Mouse (Mus musculus) myocyte (in vitro differentiated cells): Measurements from ENCODE around the gene Grin2c. TPM values are rescaled to one million over a fixed set of nuclear protein-coding genes. Genes with fewer than 3 reads are reported as not detected.

ENCODE experiments used
- H3K27me3 ChIP-seq: one replicate; pipeline ENCODE4 v1.6.1; 2011; ENCODE audit not compliant: control insufficient read depth, insufficient read depth, insufficient read length
- H3K36me3 ChIP-seq: one replicate; pipeline ENCODE4 v1.6.1; 2011; ENCODE audit not compliant: control insufficient read depth, insufficient read depth
- H3K4me2 ChIP-seq: one replicate; pipeline ENCODE4 v1.6.1; 2011; ENCODE audit warnings: low read depth, control low read depth
- H3K4me3 ChIP-seq: one replicate; pipeline ENCODE4 v1.5.1; 2011; ENCODE audit warnings: mild to moderate bottlenecking, control low read depth, moderate library complexity
- H3K79me2 ChIP-seq: one replicate; pipeline ENCODE4 v1.6.1; 2011; ENCODE audit not compliant: control insufficient read depth, insufficient read depth
- H3ac ChIP-seq: one replicate; pipeline ENCODE4 v1.6.1; 2011; ENCODE audit not compliant: control insufficient read depth, insufficient read length
- CEBPB ChIP-seq: IDR thresholded peaks from 2 replicates; pipeline ENCODE4 v1.6.1; 2011; ENCODE audit warnings: mild to moderate bottlenecking, moderate library complexity; ENCODE audit not compliant: poor library complexity, insufficient read depth, severe bottlenecking
- E2F4 ChIP-seq: IDR thresholded peaks from one replicate; pipeline ENCODE4 v1.6.1; 2011; ENCODE audit warnings: mild to moderate bottlenecking, control low read depth, moderate library complexity; ENCODE audit not compliant: insufficient read depth
- MAX ChIP-seq: IDR thresholded peaks from one replicate; pipeline ENCODE4 v1.6.1; 2011; ENCODE audit warnings: low read depth, mild to moderate bottlenecking, control low read depth
- MYOD1 ChIP-seq, 3 experiments: IDR thresholded peaks; one replicate each; pipeline ENCODE4 v1.6.1; 2011; ENCODE audit warnings: control low read depth in 2 of 3, low read depth in 2 of 3, mild to moderate bottlenecking in 2 of 3, moderate library complexity in 1 of 3; ENCODE audit not compliant: insufficient read length in 2 of 3, control insufficient read depth in 1 of 3
- MYOG ChIP-seq, 3 experiments: IDR thresholded peaks; one replicate each; pipeline ENCODE4 v1.6.1; 2011; ENCODE audit warnings: control low read depth in 2 of 3, low read depth in 2 of 3, mild to moderate bottlenecking in 2 of 3; ENCODE audit not compliant: insufficient read length in 2 of 3, control insufficient read depth in 1 of 3, insufficient read depth in 1 of 3
- POLR2A ChIP-seq: IDR thresholded peaks from one replicate; pipeline ENCODE4 v1.6.1; 2011; ENCODE audit warnings: low read depth, mild to moderate bottlenecking, control low read depth, moderate library complexity; ENCODE audit not compliant: insufficient read length
- POLR2AphosphoS2 ChIP-seq: IDR thresholded peaks from one replicate; pipeline ENCODE4 v1.6.1; 2011; ENCODE audit warnings: low read depth, control low read depth; ENCODE audit not compliant: insufficient read length
- REST ChIP-seq: IDR thresholded peaks from one replicate; pipeline ENCODE4 v1.6.1; 2011; ENCODE audit warnings: mild to moderate bottlenecking, control low read depth, moderate library complexity; ENCODE audit not compliant: insufficient read depth, insufficient read length
- SRF ChIP-seq: IDR thresholded peaks from one replicate; pipeline ENCODE4 v1.6.1; 2011; ENCODE audit warnings: low read depth; ENCODE audit not compliant: control insufficient read depth, insufficient read length
- TCF12 ChIP-seq: IDR thresholded peaks from one replicate; pipeline ENCODE4 v1.6.1; 2011; ENCODE audit warnings: mild to moderate bottlenecking, control low read depth; ENCODE audit not compliant: poor library complexity, insufficient read depth, severe bottlenecking
- TCF3 ChIP-seq: IDR thresholded peaks from one replicate; pipeline ENCODE4 v1.6.1; 2011; ENCODE audit warnings: low read depth, control low read depth; ENCODE audit not compliant: insufficient read length
- USF1 ChIP-seq: IDR thresholded peaks from one replicate; pipeline ENCODE4 v1.6.1; 2011; ENCODE audit warnings: low read depth, mild to moderate bottlenecking, control low read depth, moderate library complexity
- polyA plus RNA-seq: library from polyadenylated mRNA; unstranded; fragments of >200 nt; fragmentation: generic; extraction: Trizol; gene quantifications from one replicate; pipeline ENCODE4 v1.2.1, GENCODE M21; 2012; ENCODE audit warnings: missing spikeins

Gene Grin2c
- polyA plus RNA-seq, 1 experiment = not detected

GRCm38 (mm10) chr11:115279726-115280125 lies 12.7 kb upstream of the Grin2c start:
- TF ChIP-seq MAX (no peak), TCF12 (no peak), POLR2A (no peak), REST (no peak), TCF3 (no peak), SRF (no peak), POLR2AphosphoS2 (no peak)
- peak overlapping the region; percentile 33 for H3K4me2 ChIP-seq
- no peaks in the 10 kb centered on the region for H3K79me2 ChIP-seq
- H3K4me3 ChIP-seq = no peak overlapping the region
- H3ac ChIP-seq = no peak overlapping the region
- no peaks in the 10 kb centered on the region for H3K36me3 ChIP-seq
- no peaks in the 10 kb centered on the region for H3K27me3 ChIP-seq

GRCm38 (mm10) chr11:115278176-115278575 lies 11.1 kb upstream of the Grin2c start:
- no peak for TF ChIP-seq SRF
- no peak for TF ChIP-seq TCF3
- TF ChIP-seq REST = no peak
- TF ChIP-seq MYOD1 (IDR thresholded peaks at IDR 0.05; ENCODE audit: control insufficient read depth in 1 of 3, insufficient read length in 2 of 3, low read depth in 2 of 3) = no peak
- no peak for TF ChIP-seq POLR2AphosphoS2
- TF ChIP-seq POLR2A = no peak
- no peak for TF ChIP-seq TCF12
- TF ChIP-seq CEBPB = no peak
- TF ChIP-seq MYOG (IDR thresholded peaks at IDR 0.05; ENCODE audit: control insufficient read depth in 1 of 3, insufficient read depth in 1 of 3, insufficient read length in 2 of 3, low read depth in 2 of 3) = no peak
- TF ChIP-seq USF1 = no peak
- TF ChIP-seq E2F4 = no peak
- TF ChIP-seq MAX = no peak
- Histone ChIP-seq H3ac (no peak overlapping the region), H3K27me3 (no peaks in the 10 kb centered on the region), H3K4me2 (peak overlapping the region; percentile 98), H3K36me3 (no peaks in the 10 kb centered on the region), H3K79me2 (no peaks in the 10 kb centered on the region), H3K4me3 (peak overlapping the region; percentile 62)

- Histone ChIP-seq H3K79me2 (no peaks in the 10 kb centered on the region), H3K27me3 (no peaks in the 10 kb centered on the region), H3K4me2 (peak overlapping the region; percentile 98), H3K4me3 (peak overlapping the region; percentile 62), H3ac (peak overlapping the region; percentile 55), H3K36me3 (no peaks in the 10 kb centered on the region)
- TF ChIP-seq MAX (no peak), MYOD1 (IDR thresholded peaks at IDR 0.05; ENCODE audit: control insufficient read depth in 1 of 3, insufficient read length in 2 of 3, low read depth in 2 of 3) (no peak), E2F4 (no peak), TCF12 (no peak), USF1 (no peak), TCF3 (no peak), CEBPB (no peak), POLR2AphosphoS2 (no peak), REST (no peak), POLR2A (no peak), SRF (no peak), MYOG (IDR thresholded peaks at IDR 0.05; ENCODE audit: control insufficient read depth in 1 of 3, insufficient read depth in 1 of 3, insufficient read length in 2 of 3, low read depth in 2 of 3) (no peak)
These were observed 10.5 kb upstream of the Grin2c start for GRCm38 (mm10) chr11:115277604-115277975.

- no peaks in the 10 kb centered on the region for H3K27me3 ChIP-seq
- no peaks in the 10 kb centered on the region for H3K79me2 ChIP-seq
- TF ChIP-seq USF1 (peak; percentile 24), REST (peak; percentile 65), POLR2AphosphoS2 (peak; percentile 99), SRF (peak; percentile 44), MYOG (IDR thresholded peaks at IDR 0.05; ENCODE audit: control insufficient read depth in 1 of 3, insufficient read depth in 1 of 3, insufficient read length in 2 of 3, low read depth in 2 of 3) (no peak), TCF3 (no peak), POLR2A (peak; percentile 100), MYOD1 (IDR thresholded peaks at IDR 0.05; ENCODE audit: control insufficient read depth in 1 of 3, insufficient read length in 2 of 3, low read depth in 2 of 3) (no peak), CEBPB (peak; percentile 96), E2F4 (no peak), TCF12 (no peak), MAX (no peak)
- peak within 1 kb of the TSS; percentile 55 for H3ac ChIP-seq
- H3K36me3 ChIP-seq = no peaks in the 10 kb centered on the region
- H3K4me2 ChIP-seq = peak within 1 kb of the TSS; percentile 98
- H3K4me3 ChIP-seq = peak within 1 kb of the TSS; percentile 62
These were observed 9.9 kb upstream of the Grin2c start, which contains the start of gene Fdxr for GRCm38 (mm10) chr11:115276780-115277603. Fdxr (minus strand) TSS chr11:115277050.

GRCm38 (mm10) chr11:115275954-115276353 lies 8.9 kb upstream of the Grin2c start:
- Histone ChIP-seq H3K4me3 (peak overlapping the region; percentile 62), H3K79me2 (no peaks in the 10 kb centered on the region), H3K27me3 (no peaks in the 10 kb centered on the region), H3ac (peak overlapping the region; percentile 55), H3K4me2 (peak overlapping the region; percentile 93), H3K36me3 (no peaks in the 10 kb centered on the region)
- TF ChIP-seq TCF12 (no peak), POLR2AphosphoS2 (no peak), MAX (no peak), MYOG (IDR thresholded peaks at IDR 0.05; ENCODE audit: control insufficient read depth in 1 of 3, insufficient read depth in 1 of 3, insufficient read length in 2 of 3, low read depth in 2 of 3) (no peak), SRF (no peak)
